Mouse (Mus musculus) heart, embryonic 15.5 days (tissue): ENCODE results near the gene Olfr147. TPM values are rescaled to one million over a fixed set of nuclear protein-coding genes. Genes with fewer than 3 reads are reported as not detected.
"Not testable (repeated sequence)": the region's sequence is repeated elsewhere in the genome, so short reads cannot be mapped to it uniquely, and the experiment has no call there.

Experiments used
- ATAC-seq: fragments of 200-750 bp; cut with Nextera tagmentation; replicated peaks from 2 replicates; pipeline ENCODE4 v1.8.0; 2017; ENCODE audit warnings: low read depth, moderate TSS enrichment; ENCODE audit not compliant: insufficient number of reproducible peaks, insufficient read depth, low FRiP score
- H3K27ac ChIP-seq: fragments of 300-500 bp; sonication (generic); 2 replicates; pipeline ENCODE4 v1.5.1; 2015; ENCODE audit warnings: mild to moderate bottlenecking, inconsistent platforms
- H3K27me3 ChIP-seq: fragments of 300-500 bp; sonication (generic); 2 replicates; pipeline ENCODE4 v1.6.1; 2015; ENCODE audit warnings: inconsistent platforms
- H3K36me3 ChIP-seq: fragments of 300-500 bp; sonication (generic); 2 replicates; pipeline ENCODE4 v1.6.1; 2015; ENCODE audit warnings: mild to moderate bottlenecking, inconsistent platforms
- H3K4me1 ChIP-seq: fragments of 300-500 bp; sonication (generic); replicated peaks from 2 replicates; pipeline ENCODE4 v1.6.1; 2015; ENCODE audit warnings: inconsistent platforms
- H3K4me2 ChIP-seq: fragments of 300-500 bp; sonication (generic); 2 replicates; pipeline ENCODE4 v1.6.1; 2015; ENCODE audit warnings: inconsistent platforms, mild to moderate bottlenecking, moderate library complexity
- H3K4me3 ChIP-seq: fragments of 300-500 bp; sonication (generic); 2 replicates; pipeline ENCODE4 v1.5.1; 2015; ENCODE audit warnings: mild to moderate bottlenecking, inconsistent platforms
- H3K9ac ChIP-seq: fragments of 300-500 bp; sonication (generic); 2 replicates; pipeline ENCODE4 v1.6.1; 2015; ENCODE audit warnings: mild to moderate bottlenecking, inconsistent platforms
- H3K9me3 ChIP-seq: fragments of 300-500 bp; sonication (generic); replicated peaks from 2 replicates; pipeline ENCODE4 v1.6.1; 2016; ENCODE audit warnings: inconsistent platforms
- WGBS: fragments of 180-500 bp; shearing (Covaris S2); methylation state at CpG from one replicate; pipeline ENCODE4 v1.1.7; 2015; ENCODE audit warnings: mixed read lengths; 5-methylcytosine and 5-hydroxymethylcytosine counted together
- polyA plus RNA-seq: library from polyadenylated mRNA; unstranded; fragments of >200 nt; fragmentation: Nextera tagmentation; extraction: Ambion mirVana; gene quantifications from 2 replicates; pipeline ENCODE4 v1.2.1, GENCODE M21; 2015

Olfr147 gene
- polyA plus RNA-seq, result not detected in 2 replicates

DNA sequence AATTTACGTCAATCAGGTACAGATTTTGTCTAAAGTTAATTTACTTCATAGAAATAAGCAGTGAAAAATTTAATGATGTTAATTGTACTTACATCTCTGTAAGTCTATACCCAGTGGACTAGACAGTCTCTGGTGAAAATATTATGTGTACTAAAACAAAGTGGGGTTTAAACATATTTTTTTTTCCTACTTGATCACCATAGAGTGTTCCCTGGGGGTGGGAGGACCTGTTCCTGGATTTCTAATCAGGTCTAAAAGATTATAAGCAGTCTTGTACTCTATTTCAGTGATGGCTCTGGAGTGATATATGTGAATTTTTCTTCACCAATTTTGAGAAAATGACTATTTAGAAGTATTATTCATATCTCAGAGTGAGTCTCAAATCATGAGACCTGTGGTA, at the start of gene Olfr147:
Gene Olfr147 (plus strand): TSS at position 301 of the 400 bp plus-strand sequence.
- no peak for ATAC-seq
- 65% methylated on average over 1 of the region's 1 CpGs for WGBS

DNA sequence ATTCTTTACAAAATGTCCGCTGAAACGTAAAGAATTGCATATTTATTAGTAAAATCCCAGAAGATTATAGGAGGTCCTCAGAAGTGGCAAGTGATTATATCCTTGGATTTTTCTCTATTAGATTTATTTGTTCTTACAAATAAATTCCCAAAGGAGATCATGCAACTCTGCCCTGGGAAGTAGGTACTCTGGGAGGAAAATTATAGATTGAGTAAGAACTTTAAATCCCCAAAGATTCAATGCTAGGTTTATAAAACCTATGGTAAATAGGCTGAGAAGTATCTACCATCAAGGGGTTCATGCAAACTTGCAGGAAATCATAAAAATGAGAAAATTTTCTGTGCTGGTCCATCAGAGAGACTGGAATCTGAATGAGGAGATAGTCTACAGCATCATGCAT, 34.9 kb upstream of the Olfr147 start, which contains the start of gene Olfr250:
Gene Olfr250 (plus strand): TSS at position 301 of the 400 bp plus-strand sequence.
- WGBS, result 82% methylated on average over 2 of the region's 2 CpGs
- H3K27me3 ChIP-seq, result no peaks in the 10 kb centered on the region
- no peak for ATAC-seq
- H3K4me3 ChIP-seq, result no peak within 1 kb of the TSS
- no peak within 1 kb of the TSS for H3K27ac ChIP-seq
- H3K9me3 ChIP-seq, result no peaks in the 10 kb centered on the region
- no peaks in the 10 kb centered on the region for H3K4me1 ChIP-seq
- H3K9ac ChIP-seq, result no peak within 1 kb of the TSS
- H3K4me2 ChIP-seq, result no peak within 1 kb of the TSS
- no peaks in the 10 kb centered on the region for H3K36me3 ChIP-seq

More for the DNA sequence above, at the start of gene Olfr147:
- no peak within 1 kb of the TSS for H3K9ac ChIP-seq
- H3K4me3 ChIP-seq, result no peak within 1 kb of the TSS
- no peaks in the 10 kb centered on the region for H3K27me3 ChIP-seq
- no peaks in the 10 kb centered on the region for H3K4me1 ChIP-seq
- no peak within 1 kb of the TSS for H3K4me2 ChIP-seq
- no peaks in the 10 kb centered on the region for H3K36me3 ChIP-seq
- H3K9me3 ChIP-seq, result no peaks in the 10 kb centered on the region
- no peak within 1 kb of the TSS for H3K27ac ChIP-seq

DNA sequence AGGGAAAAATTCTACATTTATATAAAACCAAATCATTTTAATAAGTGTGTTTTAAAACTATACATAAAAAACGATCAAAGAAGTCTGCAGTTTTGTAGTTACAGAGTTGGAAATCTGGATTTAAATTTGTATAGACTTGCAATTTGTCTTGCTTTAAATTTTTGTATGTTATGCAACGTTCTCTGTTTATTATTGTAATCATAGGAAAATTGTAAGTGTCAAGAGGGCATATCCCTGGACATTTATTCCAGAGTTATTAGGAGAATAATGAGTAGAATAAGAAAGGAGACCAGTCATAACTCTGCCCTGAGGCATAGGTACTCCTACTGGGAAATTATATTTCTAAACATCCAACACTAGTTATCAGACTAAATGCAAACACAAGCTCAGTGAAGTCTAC, 24.7 kb upstream of the Olfr147 start, which contains the start of gene Olfr251:
Gene Olfr251 (plus strand): TSS at position 301 of the 400 bp plus-strand sequence.
- Histone ChIP-seq H3K27me3 (no peaks in the 10 kb centered on the region), H3K4me2 (no peak within 1 kb of the TSS), H3K36me3 (no peaks in the 10 kb centered on the region), H3K4me3 (no peak within 1 kb of the TSS), H3K9ac (no peak within 1 kb of the TSS), H3K4me1 (no peaks in the 10 kb centered on the region), H3K27ac (no peak within 1 kb of the TSS), H3K9me3 (no peaks in the 10 kb centered on the region)
- no peak for ATAC-seq
- WGBS, result 50% methylated on average over 2 of the region's 2 CpGs

DNA sequence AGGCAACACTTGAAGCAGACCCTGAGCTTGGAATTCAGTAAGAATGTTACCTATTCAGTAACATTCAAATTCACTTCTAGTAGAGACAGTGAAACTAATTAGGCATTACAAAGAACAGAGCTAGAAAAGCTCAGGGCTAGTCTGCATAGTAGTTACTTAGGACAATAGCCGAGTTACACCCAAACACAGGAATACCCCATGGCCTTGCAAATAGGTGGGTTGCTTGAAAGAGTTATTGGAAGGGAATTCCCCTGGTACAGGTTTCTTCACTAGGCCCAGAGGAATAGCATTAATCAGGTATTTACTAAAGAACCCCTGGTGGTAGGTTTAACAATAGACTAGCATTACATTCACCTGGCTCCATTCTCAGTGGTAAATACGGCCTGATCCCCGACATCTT, 6.0 kb downstream of the Olfr147 start:
- H3K9ac ChIP-seq, H3K27me3 ChIP-seq, H3K9me3 ChIP-seq, H3K4me3 ChIP-seq, H3K27ac ChIP-seq, ATAC-seq, H3K4me2 ChIP-seq, H3K36me3 ChIP-seq, H3K4me1 ChIP-seq: not testable (repeated sequence)
- WGBS, result 87% methylated on average over 3 of the region's 3 CpGs

DNA sequence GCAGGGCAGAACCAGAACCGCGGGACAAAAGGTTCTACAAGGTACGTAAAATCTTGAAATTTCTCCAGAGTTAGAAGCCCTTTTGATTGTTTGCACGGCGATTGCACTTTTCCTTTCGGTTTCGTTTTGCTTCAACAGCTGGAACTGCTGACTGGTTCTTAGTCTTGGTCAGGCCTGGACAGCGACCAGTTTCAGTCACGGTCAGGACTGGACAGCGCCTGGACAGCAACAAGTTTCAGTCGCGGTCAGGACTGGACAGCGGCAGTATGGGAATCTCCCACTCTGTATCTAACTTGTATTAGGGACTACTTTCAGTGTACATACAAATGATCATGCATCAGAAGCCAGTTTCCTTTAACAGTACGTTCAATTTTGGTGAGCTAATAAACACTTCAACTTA, 12.0 kb downstream of the Olfr147 start:
- not testable (repeated sequence) for H3K4me1 ChIP-seq, H3K36me3 ChIP-seq, H3K27ac ChIP-seq, H3K4me2 ChIP-seq, H3K9ac ChIP-seq, H3K27me3 ChIP-seq, H3K9me3 ChIP-seq, ATAC-seq, H3K4me3 ChIP-seq
- 87% methylated on average over 14 of the region's 14 CpGs for WGBS

DNA sequence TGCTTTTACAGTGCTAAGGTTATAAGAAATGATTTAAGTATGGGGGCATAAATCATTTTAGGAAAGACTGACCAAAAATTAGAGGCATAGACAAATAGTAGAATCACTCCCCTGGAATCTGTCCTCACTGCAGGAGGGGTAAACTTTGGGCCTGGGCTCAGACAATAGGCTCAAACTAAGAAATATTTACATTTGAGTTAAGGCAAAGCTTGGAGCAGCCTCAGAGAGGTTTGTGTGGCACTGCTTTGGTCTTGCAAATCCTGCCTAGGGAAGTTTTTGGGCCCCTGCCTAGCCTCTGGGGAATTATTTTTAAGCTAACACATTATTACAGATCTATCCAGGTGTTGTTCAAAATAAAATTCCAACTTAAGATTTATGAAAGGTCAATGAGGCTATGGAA, 22.3 kb downstream of the Olfr147 start:
- no peak for ATAC-seq
- no peak overlapping the region for H3K4me2 ChIP-seq
- no peaks in the 10 kb centered on the region for H3K36me3 ChIP-seq
- H3K4me3 ChIP-seq, result no peak overlapping the region
- no peak overlapping the region for H3K9ac ChIP-seq
- H3K9me3 ChIP-seq, result no peaks in the 10 kb centered on the region
- no peak overlapping the region for H3K27ac ChIP-seq
- no peaks in the 10 kb centered on the region for H3K4me1 ChIP-seq
- no peaks in the 10 kb centered on the region for H3K27me3 ChIP-seq

DNA sequence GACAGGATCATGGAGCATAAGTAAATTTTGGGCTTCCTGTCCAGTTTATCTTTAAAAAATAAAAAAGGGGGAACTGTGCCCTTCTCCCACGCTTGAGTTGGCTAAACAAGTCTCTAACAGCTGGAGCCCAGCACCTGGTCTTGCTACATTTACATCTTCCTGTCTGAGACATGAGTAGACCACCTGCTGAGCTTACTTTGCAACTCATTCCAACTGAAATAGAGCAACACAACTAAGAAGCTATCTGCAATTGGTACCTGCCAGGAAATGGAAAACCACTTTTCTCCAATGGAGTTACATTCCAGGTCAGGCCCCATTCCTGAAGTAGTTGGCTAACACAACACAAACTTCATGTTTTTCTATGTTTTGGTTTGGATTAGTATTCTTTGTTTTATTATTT, 25.5 kb downstream of the Olfr147 start:
- H3K9ac ChIP-seq, result no peak overlapping the region
- no peaks in the 10 kb centered on the region for H3K36me3 ChIP-seq
- H3K27me3 ChIP-seq, result no peaks in the 10 kb centered on the region
- H3K4me1 ChIP-seq, result no peaks in the 10 kb centered on the region
- WGBS, result 38% methylated on average over 1 of the region's 1 CpGs
- no peak overlapping the region for H3K4me3 ChIP-seq
- no peak for ATAC-seq
- H3K4me2 ChIP-seq, result no peak overlapping the region
- H3K27ac ChIP-seq, result no peak overlapping the region
- H3K9me3 ChIP-seq, result no peaks in the 10 kb centered on the region

DNA sequence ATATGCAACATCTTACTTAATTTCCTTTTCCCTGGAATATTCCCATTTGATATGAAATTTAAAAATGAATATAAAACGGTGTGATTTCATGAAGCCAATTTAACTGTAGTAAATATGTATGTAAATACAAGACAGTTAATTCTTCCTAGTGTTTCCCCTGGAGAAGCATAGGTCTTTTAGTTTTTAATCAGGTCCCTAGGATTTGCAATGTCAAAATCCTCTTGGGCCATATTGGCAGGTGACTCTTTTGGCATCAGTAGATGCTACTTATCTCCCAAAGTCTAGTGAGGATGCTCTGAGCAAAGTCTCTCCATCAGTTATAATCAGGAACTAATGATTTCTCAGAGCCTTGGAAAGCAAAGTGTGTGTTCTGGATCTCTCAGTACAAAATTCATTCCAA, 27.7 kb downstream of the Olfr147 start, which contains the start of gene Olfr901:
Gene Olfr901 (plus strand): TSS at position 301 of the 400 bp plus-strand sequence.
- ATAC-seq, result no peak
- Histone ChIP-seq H3K9me3 (no peaks in the 10 kb centered on the region), H3K36me3 (no peaks in the 10 kb centered on the region), H3K27me3 (no peaks in the 10 kb centered on the region), H3K4me1 (no peaks in the 10 kb centered on the region), H3K4me3 (no peak within 1 kb of the TSS), H3K9ac (no peak within 1 kb of the TSS), H3K4me2 (no peak within 1 kb of the TSS), H3K27ac (no peak within 1 kb of the TSS)
- WGBS, result 67% methylated on average over 1 of the region's 1 CpGs

DNA sequence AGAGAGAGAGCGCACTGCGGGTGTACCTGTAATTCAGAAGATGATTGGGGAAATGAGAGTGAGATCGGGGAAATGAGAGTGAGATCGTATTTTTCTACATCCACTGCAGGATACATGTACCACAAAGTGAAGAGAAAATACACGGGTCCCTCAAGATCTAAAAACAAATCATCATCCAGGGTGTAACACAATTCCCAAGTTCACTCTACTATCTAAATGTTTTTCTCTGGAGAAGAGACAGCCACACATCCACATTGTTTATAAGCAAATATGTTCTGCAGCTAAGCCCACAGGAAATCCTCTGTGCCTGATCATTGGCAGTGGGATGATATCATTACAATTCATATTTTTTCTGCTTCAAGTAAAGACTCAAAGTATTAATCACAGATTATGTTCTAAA, 45.9 kb downstream of the Olfr147 start, which contains the start of gene Olfr902:
Gene Olfr902 (plus strand): TSS at position 301 of the 400 bp plus-strand sequence.
- no peak within 1 kb of the TSS for H3K27ac ChIP-seq
- WGBS, result 86% methylated on average over 5 of the region's 5 CpGs
- no peaks in the 10 kb centered on the region for H3K4me1 ChIP-seq
- no peak for ATAC-seq
- H3K9ac ChIP-seq, result no peak within 1 kb of the TSS
- no peak within 1 kb of the TSS for H3K4me2 ChIP-seq
- H3K4me3 ChIP-seq, result no peak within 1 kb of the TSS
- H3K36me3 ChIP-seq, result no peaks in the 10 kb centered on the region
- H3K9me3 ChIP-seq, result no peaks in the 10 kb centered on the region
- H3K27me3 ChIP-seq, result no peaks in the 10 kb centered on the region

Other genes starting within 250 kb of the Olfr147 start
- gene Olfr891, start 220.9 kb upstream of the Olfr147 start, polyA plus RNA-seq, result not detected in 2 replicates
- gene Olfr893, start 193.3 kb upstream of the Olfr147 start, polyA plus RNA-seq, result not detected in 2 replicates
- gene Olfr894, start 183.6 kb upstream of the Olfr147 start, polyA plus RNA-seq, result not detected in 2 replicates
- gene Olfr143, start 148.9 kb upstream of the Olfr147 start, polyA plus RNA-seq, result not detected in 2 replicates
- not detected in 2 replicates for gene Olfr895, start 133.8 kb upstream of the Olfr147 start, polyA plus RNA-seq
- not detected in 2 replicates for gene Olfr896-ps1, start 110.6 kb upstream of the Olfr147 start, polyA plus RNA-seq
- not detected in 2 replicates for gene Olfr25, start 72.6 kb upstream of the Olfr147 start, polyA plus RNA-seq
- gene Olfr898, start 53.3 kb upstream of the Olfr147 start, polyA plus RNA-seq, result not detected in 2 replicates
- gene Olfr250, start 34.8 kb upstream of the Olfr147 start, polyA plus RNA-seq, result not detected in 2 replicates
- not detected in 2 replicates for gene Olfr251, start 24.6 kb upstream of the Olfr147 start, polyA plus RNA-seq
- gene Olfr901, start 27.8 kb downstream of the Olfr147 start, polyA plus RNA-seq, result not detected in 2 replicates
- gene Olfr902, start 46.0 kb downstream of the Olfr147 start, polyA plus RNA-seq, result not detected in 2 replicates
- not detected in 2 replicates for gene Olfr904, start 61.4 kb downstream of the Olfr147 start, polyA plus RNA-seq
- gene Olfr905, start 69.4 kb downstream of the Olfr147 start, polyA plus RNA-seq, result not detected in 2 replicates
- not detected in 2 replicates for gene Olfr906, start 85.4 kb downstream of the Olfr147 start, polyA plus RNA-seq
- not detected in 2 replicates for gene Olfr907, start 94.1 kb downstream of the Olfr147 start, polyA plus RNA-seq
- not detected in 2 replicates for gene Olfr911-ps1, start 119.9 kb downstream of the Olfr147 start, polyA plus RNA-seq
- gene Olfr910, start 136.2 kb downstream of the Olfr147 start, polyA plus RNA-seq, result not detected in 2 replicates
- not detected in 2 replicates for gene Olfr912, start 178.5 kb downstream of the Olfr147 start, polyA plus RNA-seq
- gene Olfr913, start 191.1 kb downstream of the Olfr147 start, polyA plus RNA-seq, result not detected in 2 replicates
- gene Olfr914, start 203.4 kb downstream of the Olfr147 start, polyA plus RNA-seq, result not detected in 2 replicates